Mouse (Mus musculus) embryo, embryonic 11 days (tissue): ENCODE results near the gene Sec61a2.

Source experiments
- DNase-seq: peaks from one replicate; pipeline ENCODE4 v3.0.0-alpha.2; 2015

Gene Sec61a2

DNA sequence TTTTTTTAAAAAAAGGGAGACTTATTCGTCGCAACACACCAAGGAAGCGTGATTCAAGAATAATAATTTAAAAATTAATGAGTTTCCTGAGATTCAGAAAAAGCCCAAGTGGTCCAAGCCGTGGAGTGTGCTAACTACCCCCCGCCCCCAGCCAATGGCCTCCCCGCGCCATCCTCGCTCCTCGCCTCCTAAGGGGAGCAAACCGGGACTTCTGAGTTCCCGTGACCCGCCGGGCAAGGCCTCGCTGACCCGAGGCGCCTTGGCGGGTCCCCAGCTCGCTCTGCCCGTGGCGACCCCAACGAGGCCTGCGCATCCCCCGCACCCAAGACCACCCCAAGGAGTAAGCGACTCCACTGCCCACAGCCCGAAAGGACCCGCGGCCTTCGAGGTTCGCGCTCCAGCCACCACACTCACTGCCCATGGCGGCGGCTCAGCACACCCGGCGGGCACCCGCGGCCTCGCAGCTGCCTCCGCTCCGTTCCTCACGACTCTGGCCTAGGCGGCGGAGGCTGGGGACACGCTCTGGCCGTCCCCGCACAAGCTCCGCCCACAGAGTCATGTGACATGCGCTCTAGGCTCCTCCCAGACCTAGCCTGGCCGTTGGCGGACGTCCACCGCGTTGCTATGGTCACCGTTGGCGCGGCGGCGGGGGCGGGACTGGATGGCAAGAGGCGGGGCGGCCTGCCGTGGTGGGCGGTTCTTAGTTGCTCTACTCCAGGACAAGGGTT is at the start of gene Sec61a2:
TSS of gene Sec61a2 (minus strand) at position 590 of the 728 bp plus-strand sequence.
- DNase-seq: peak; percentile 99

GRCm38 (mm10) chr2:5943071-5943470 is 47.8 kb upstream of the Sec61a2 start:
- no peak for DNase-seq

DNA sequence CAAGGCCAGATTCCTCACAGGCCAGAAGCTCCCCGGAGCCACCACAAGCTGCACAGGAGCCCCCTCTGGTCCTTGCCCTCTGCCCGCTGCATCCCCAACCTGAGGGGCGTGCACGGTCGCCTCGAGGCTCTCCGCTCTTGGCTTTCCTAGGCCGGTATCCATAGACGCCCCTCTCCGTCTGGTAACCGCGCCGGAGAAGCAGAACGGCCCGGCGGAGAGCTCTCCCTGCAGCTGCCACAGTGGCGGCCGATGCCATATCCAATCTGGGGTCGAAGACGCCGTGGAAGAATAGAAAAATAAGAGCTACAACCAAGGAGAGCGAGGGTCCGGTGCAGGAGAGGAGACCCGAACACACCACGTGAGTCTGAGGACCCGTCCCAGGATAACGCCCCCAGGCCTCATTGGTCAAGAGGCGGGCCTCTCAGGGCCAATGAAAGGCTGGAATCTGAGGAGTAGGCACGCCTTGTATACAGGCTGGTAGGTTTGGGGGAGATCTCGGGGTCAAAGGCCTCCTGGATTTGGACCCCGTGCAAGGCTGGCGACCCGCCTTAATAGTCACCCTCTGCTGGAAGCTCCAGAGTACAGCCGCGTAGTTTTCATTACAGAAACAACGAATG is 47.3 kb upstream of the Sec61a2 start, which contains the start of gene Dhtkd1:
TSS of gene Dhtkd1 (minus strand) at position 377 of the 617 bp plus-strand sequence.
- DNase-seq: peak; percentile 90

GRCm38 (mm10) chr2:5941861-5942415 is 46.7 kb upstream of the Sec61a2 start:
- DNase-seq: peak; percentile 7

DNA sequence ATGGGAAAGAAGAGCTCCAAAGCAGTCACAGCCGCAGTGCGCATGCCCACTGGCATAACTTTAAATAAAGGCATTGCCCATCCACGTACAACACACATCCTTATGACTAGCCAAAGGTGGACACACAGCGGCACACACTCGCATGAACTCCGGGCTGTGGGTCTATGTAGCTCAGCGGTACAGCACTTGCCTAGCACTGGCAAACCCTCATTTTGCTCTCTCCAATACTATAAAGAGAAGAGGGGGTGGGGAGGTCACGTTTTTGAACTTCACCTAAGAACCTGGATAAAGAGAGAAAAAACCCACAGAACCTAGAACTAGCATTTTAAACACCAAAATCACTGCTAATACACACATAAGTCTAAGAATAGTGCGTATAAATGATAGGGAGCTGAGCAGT is 45.7 kb upstream of the Sec61a2 start:
- no peak for DNase-seq

DNA sequence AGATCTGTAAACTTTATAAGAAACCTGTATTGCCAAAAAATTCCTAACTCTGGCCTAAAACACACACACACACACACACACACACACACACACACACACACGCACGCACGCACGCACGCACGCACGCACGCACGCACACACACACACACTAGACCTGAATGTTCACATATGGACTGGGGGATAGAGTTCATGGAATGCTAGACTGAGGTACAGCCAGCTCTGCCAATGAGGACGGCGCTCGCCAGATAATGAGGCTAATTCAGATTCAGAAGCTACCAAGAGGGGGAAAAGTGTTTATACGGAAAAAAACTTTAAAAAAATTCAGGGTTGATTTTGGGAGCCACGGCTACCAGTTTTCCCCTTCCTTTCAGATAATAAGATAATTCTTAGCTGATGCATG is 44.7 kb upstream of the Sec61a2 start:
- DNase-seq: no peak

DNA sequence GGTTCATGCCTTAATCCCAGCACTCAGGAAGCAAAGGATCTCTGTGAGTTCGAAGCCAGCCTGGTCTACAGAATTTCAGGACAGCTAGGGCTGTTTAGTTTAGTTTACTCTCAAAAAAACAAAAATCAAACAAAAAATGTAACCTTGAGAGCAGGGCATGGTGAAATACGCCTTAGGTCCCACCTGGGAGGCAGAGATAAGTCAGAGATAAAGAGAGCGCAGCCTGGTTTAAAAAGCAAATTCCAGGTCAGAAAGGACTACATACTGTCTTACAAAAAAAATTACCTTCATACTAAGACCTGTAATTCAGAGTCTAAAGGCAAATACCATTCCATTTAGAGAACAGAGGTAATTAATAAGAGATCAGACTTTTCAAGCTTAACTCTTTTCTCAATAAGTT is 44.1 kb upstream of the Sec61a2 start:
- DNase-seq: no peak

DNA sequence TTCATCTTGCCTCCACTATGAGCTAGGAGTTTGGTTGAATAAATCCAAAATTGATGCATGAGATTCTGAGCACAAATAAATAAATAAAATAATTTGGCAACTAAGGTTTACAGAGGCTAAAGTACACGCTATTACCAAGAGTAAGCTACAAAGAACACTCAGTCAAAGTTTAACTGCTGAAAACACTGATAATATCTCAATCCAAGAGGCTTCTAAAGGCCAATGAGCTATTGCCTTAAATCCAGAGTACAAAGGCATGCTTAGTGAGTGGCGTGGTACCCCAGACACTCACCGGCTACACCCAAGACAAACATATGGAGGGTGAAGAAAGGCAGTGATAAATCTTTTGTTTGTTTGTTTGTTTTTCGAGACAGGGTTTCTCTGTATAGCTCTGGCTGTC is 41.3 kb upstream of the Sec61a2 start:
- no peak for DNase-seq

GRCm38 (mm10) chr2:5936068-5936467 is 40.8 kb upstream of the Sec61a2 start:
- no peak for DNase-seq

DNA sequence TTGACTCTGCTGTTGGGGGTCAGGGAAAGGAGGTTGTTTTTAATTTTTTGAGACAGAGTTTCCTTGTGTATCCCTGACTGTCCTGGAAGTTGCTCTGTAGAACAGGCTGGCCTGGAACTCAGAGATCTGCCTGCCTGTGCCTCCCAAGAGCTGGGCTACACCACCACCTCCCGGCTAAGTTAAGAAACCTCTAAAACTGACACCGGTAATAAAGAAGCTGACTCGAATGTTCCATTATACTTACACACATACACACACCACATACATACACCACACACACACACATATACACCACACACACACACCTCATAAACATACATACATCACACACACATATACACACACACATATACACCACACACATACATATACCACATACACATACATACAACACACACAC is 39.7 kb upstream of the Sec61a2 start:
- no peak for DNase-seq

- no peak for DNase-seq
Measured at GRCm38 (mm10) chr2:5931938-5932337, 36.7 kb upstream of the Sec61a2 start.

DNA sequence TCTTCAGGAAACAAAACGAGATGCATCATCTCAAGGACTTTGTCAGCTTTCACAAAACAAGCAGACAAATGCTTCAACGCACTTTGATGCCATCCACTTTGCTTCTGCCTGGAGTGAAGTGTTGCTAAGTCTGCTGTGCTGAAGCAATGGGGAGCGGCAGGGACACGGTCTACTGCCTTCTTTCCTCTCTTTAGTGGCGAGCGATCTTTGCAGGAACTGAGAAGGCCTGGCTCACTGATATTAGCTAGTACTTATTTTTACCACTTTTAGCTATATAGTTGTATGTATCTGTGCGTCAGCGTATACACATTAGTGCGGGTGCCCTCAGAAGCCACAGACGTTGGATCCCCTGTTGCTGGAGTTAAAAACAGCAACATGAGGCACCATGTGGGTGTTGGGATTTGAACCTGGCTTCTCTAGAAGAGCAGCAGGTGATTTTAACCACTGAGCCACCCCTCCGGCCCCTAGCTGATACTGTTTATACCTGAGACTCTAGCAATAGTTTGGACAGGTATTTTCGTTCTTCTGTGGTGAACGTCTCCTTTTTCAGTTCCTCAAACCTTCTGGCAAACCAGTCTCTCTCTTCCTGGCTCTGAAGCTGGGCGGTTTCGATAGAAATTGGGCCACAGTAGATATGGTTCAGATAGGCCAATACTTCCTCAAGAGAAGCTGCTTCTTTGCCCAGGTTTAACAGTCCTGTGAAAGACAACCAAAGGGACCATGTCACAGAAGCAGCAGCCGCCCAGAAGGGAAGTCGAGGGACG is 35.2 kb upstream of the Sec61a2 start:
- DNase-seq: no peak

DNA sequence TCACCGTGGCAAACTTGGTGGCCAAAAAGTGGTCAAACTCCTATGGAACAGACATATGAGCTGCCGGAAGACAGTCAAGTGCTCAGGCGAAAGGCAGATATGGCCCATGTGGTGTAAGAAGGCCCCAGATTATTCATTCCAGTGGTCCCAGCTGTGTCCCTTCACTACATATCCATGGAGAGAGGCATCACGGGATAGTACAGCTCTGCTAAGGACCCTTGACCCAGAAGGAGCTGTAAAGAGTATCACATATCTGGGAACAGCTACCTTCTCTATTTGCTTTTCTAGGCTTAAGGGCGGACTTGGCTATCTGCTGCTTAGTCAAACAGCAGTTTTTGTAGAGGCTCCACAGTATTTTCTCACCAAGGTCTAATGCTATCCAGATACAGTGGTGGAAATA is 34.6 kb upstream of the Sec61a2 start:
- DNase-seq: no peak

DNA sequence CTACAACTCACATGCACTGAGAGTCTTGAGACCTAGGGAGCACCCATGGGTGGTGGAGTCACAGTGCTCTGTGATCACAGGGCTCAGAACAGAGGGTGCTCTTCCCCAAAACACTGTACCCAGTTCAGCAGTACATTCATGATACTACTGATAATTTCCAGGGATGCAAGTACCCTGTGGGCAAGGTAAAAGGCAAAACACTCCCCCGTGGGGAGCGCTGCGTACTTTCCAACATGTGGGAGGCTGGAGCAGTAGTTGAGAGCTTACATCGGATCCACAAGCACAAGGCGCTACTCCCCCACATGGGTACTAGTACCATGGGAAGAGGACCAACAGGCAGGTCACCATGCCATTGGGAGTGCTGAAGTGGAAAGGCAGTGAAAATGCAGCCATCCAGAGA is 32.2 kb upstream of the Sec61a2 start:
- DNase-seq: no peak

DNA sequence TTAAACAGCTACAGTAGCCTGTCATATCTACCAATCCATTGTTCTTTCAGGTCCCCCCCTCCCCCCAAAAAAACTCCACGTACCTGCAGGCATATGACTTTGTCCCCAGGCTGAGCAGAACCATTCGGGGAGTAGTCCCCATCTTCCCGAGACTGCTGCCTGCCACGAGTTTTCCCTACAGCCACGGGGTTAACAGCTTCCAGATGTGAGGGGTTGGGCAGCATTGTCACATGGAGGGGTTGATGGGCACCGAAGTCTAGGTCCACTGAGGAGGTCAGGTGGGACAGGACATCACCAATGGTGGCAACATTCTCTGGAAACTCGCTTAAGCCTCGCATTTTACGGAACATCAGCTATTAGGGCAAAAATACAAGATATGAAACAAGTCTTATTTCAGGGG is 28.6 kb upstream of the Sec61a2 start:
- peak; percentile 33 for DNase-seq

DNA sequence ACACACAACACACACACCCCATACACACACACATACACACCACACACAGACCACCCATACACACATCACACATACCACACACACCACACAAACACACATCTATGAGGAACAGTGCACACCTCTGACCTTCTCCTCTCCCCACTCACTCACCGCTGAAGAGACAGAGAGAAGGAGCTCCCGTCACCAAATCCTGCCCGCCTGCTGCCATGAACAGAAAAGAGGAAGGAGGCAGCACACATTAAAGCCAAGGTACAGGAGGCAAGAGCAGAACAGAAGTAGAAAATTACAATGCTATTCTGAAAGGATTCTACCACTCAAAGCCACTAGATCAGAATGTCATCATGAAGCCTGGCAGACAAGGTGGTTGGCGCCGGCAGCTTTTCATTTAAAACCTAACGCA is 27.6 kb upstream of the Sec61a2 start:
- no peak for DNase-seq

DNA sequence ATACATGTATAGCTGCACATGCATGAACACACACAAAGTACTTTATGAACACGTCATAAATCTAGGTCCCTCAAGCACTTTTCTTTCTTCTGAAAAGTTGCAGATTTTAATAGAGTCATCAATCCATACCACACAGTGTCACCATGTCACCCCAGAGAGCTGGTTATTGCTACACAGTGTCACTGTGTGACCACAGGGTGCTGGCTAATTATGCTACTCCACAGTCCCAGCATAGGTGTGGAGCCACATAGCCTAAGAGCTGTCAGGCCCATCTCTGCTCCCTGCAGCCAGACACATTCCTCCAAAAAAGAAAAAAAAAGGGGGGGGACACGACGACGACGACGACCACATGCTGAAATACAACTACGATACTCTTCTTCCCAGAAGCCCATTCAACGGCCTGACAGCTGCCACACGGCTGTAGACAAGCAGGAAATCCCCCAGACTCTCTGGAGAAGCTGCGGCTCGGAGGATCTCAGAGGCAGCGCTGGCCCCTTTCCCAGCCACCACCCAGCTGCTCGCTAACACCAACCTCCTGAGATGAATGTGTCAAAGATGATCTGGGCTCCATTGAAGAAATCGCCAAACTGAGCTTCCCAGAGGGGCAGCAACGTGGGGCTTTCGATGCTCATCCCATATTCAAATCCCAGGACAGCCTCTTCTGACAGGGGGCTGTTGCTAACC is 16.2 kb upstream of the Sec61a2 start:
- DNase-seq: peak; percentile 4

DNA sequence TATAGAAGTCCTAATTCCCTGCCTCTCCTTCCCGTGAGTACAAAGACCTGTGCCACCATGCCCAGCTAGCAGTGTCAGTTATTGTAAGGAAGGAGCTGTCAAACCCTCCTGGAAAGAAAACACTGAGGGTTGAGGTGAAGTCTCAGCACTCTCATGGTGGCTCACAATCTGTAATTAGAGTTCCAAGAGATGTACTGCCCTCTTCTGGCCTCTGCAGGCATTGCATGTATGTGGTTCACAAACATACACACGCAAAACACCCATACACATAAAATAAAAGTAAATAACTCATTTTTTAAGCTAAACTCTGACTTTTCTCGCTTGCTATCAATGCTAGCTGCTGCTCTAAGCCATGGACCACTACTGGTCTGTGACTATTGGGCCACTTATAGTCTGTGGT is 11.4 kb upstream of the Sec61a2 start:
- peak; percentile 62 for DNase-seq

GRCm38 (mm10) chr2:5906092-5906491 is 10.9 kb upstream of the Sec61a2 start:
- DNase-seq: no peak

DNA sequence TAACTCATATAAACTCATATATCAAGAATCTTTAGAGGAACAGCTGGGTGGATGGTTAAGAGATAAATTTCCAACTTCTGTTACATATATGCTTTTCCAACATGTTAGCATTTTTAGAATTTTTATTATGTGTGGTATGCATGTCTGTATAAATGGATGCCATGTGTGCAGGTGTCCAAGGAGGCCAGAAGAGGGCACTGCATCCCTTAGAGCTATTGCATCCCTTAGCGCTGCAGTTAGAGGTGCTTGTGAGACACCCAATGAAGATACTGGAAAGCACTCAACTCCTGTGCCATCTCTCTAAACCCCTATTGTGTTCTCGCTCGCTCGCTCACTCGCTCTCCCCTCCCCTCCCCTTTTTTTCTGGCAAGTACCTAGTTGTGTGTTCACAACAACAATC is 4.9 kb upstream of the Sec61a2 start:
- peak; percentile 59 for DNase-seq

- DNase-seq: peak; percentile 22
Measured at GRCm38 (mm10) chr2:5894296-5894695, 936 bp downstream of the Sec61a2 start.

DNA sequence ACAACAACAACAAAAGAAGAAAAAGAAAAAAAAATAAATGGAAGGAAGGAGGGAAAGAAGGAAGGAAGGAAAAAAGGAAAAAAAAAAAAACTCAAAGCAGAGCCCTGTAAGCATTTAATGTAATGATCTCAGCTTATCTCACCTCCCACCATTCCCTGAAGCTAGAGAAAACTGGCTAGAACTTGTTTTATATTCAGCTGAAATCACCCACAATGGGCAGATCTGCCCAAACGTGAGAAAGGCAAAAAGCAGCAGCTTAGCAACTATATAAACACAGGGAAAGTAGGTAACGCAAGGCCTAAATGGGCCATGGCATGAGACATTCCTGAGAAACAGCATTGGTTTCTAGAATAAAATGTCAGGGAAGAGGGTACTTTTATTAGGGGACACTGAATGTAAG is 5.8 kb downstream of the Sec61a2 start:
- DNase-seq: no peak

DNA sequence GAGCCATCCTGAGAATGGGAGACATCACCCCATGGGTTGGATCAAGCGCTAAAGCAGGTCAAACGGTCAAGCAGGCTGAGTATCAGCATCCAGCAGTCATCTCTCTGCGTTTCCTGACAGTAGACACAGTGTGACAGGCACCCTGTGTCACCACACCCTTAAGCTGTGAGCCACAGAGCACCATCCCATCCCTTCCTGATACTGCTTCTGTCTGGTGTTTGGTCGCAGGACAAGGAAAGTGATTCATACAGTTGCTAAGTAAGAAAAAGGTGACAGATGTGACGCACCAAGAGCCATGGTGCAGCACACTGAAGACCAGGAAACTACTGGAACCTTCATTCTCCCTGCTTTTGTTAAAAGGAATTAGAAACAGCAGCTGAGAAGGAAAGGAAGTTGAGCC is 6.4 kb downstream of the Sec61a2 start:
- DNase-seq: no peak
